Comparison of ENCODE assay signal across 8 mouse cellular contexts in the genomic region with DNA sequence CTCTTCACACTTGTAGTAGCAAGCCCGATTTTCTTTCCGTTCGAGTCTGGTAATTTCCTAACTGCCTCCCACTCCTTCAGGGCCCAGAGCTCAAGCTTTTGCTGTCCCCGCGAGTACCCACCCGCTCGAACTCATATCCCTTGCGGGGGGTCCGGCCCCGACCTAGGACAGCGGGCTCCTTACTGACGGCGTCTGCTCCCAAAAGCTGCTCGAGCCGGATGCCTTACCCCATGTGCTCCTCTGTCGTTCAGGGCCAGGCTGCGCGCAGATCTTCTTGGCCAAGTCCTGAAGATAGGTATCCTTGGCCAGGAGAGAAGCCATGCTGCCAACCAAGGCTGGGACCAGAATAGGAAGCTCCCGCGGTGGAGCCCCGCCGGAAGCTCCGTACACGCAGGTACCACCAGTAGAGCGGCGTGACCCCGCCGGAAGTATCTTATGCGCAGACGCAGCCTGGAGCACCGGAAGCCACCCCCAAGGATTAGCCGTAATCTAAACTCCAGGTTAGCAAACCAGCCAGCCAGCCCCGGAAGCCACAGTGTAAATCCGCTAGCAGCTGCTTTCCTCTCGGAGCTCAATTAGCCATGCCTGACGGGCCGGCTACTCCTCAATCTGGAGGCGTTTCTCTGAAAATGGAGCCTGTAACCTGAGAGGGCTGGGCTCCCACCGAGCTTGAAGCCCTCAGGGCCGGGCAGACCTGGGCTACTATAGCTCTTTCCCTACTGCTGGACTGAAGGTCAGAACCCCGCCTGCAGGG. TPM values are rescaled to one million over a fixed set of nuclear protein-coding genes. Genes with fewer than 3 reads are reported as not detected.
DNase-seq lines count a peak whose midpoint lies in the region; ATAC-seq and TF ChIP-seq lines count a peak whose summit lies in the region.

A gene (minus strand): TSS at position 413 of the 754 bp plus-strand sequence.

- H3K36me3 ChIP-seq in hindbrain, embryonic 10.5 days: peaks cover 65% of the 10 kb centered on the region
- peaks cover 7% of the 10 kb centered on the region; the same call in 1 of the 2 replicates for H3K36me3 ChIP-seq in lung, postnatal 0 days (ENCODE audit: insufficient read depth, low read length)

- no peaks in the 10 kb centered on the region for H3K27me3 ChIP-seq in hindbrain, embryonic 10.5 days (ENCODE audit: insufficient read depth, poor library complexity, severe bottlenecking)
- H3K27me3 ChIP-seq in lung, postnatal 0 days (replicated peaks; ENCODE audit: insufficient read depth, low read length): no peaks in the 10 kb centered on the region

- H3K4me3 ChIP-seq in hindbrain, embryonic 10.5 days: peak within 1 kb of the TSS; percentile 87
- H3K4me3 ChIP-seq in lung, postnatal 0 days (ENCODE audit: low read depth, low read length): peak within 1 kb of the TSS; percentile 68

- peak; percentile 95 for DNase-seq in MN1 (ENCODE audit: low spot score)
- DNase-seq in cerebellum, adult 9-10 months: peak; percentile 95
- peak; percentile 97 for DNase-seq in hindbrain, embryonic 10.5 days (ENCODE audit: low spot score)
- DNase-seq in layer of hippocampus, adult 9-11 months: peak; percentile 97
- DNase-seq in lung, postnatal 0 days (ENCODE audit: low spot score): peak; percentile 98
- DNase-seq in ovary, postnatal 14 days (ENCODE audit: low spot score): peak; percentile 84
- peak; percentile 97 for DNase-seq in thymus, postnatal 14 days

- ATAC-seq in frontal cortex, adult (ENCODE audit: low TSS enrichment): peak; percentile 99
- ATAC-seq in lung, postnatal 0 days: peak; percentile 97

- peaks cover 32% of the 10 kb centered on the region for H3K4me1 ChIP-seq in hindbrain, embryonic 10.5 days (replicated peaks)
- peaks cover 10% of the 10 kb centered on the region; the same call in 1 of the 2 replicates for H3K4me1 ChIP-seq in lung, postnatal 0 days (ENCODE audit: insufficient read depth, low read depth, low read length)

- no peak; the same call in 1 of the 2 replicates for TF ChIP-seq EP300 in lung, postnatal 0 days (IDR thresholded peaks at IDR 0.05)

- H3K4me2 ChIP-seq in lung, postnatal 0 days (replicated peaks; ENCODE audit: low read depth, low read length): peak within 1 kb of the TSS; percentile 88

- under 1% methylated on average over 41 of the region's 41 CpGs for WGBS in hindbrain, embryonic 10.5 days
- WGBS in lung, postnatal 0 days: under 1% methylated on average over 41 of the region's 41 CpGs

- TF ChIP-seq CTCF in lung, postnatal 0 days (IDR thresholded peaks at IDR 0.05): no peak

- H3K9me3 ChIP-seq in hindbrain, embryonic 10.5 days: no peaks in the 10 kb centered on the region
- no peaks in the 10 kb centered on the region for H3K9me3 ChIP-seq in lung, postnatal 0 days (ENCODE audit: low read length)

- H3K9ac ChIP-seq in lung, postnatal 0 days (replicated peaks; ENCODE audit: low read depth): peak within 1 kb of the TSS; percentile 63

- peak within 1 kb of the TSS; percentile 90 for H3K27ac ChIP-seq in hindbrain, embryonic 10.5 days
- H3K27ac ChIP-seq in lung, postnatal 0 days (ENCODE audit: low read length): peak within 1 kb of the TSS; percentile 89

RNA-seq across cellular contexts. Expression of the gene that starts here (rescaled TPM):
- polyA plus RNA-seq in hindbrain, embryonic 10.5 days (2016; fragmentation: Nextera tagmentation; extraction: Ambion mirVana): 30.8 and 33.4 TPM in 2 replicates
- polyA plus RNA-seq in lung, postnatal 0 days (2015; fragmentation: Nextera tagmentation; extraction: Ambion mirVana): 11.8 and 13.5 TPM in 2 replicates

Comparison
In these comparisons a context has a peak if more than half of its experiments do, and no peak if none do; other contexts are left out.
1. Peak in every context shown above with its lines: DNase-seq, ATAC-seq, H3K4me3 ChIP-seq and H3K27ac ChIP-seq.